Mouse (Mus musculus) kidney, adult 2 months (tissue): ENCODE results near the gene Cd28.

ENCODE experiments used
- CTCF ChIP-seq: fragments of 200-500 bp; conservative IDR thresholded peaks from 2 replicates; pipeline ENCODE4 v1.5.1; 2011; ENCODE audit warnings: low read depth, mild to moderate bottlenecking, control low read depth, low read length, moderate library complexity, mixed read lengths; ENCODE audit not compliant: insufficient read depth, insufficient read length
- POLR2A ChIP-seq: fragments of 200-500 bp; IDR thresholded peaks from one replicate; pipeline ENCODE4 v1.6.1; 2011; ENCODE audit warnings: low read depth, low read length, control low read depth

DNA sequence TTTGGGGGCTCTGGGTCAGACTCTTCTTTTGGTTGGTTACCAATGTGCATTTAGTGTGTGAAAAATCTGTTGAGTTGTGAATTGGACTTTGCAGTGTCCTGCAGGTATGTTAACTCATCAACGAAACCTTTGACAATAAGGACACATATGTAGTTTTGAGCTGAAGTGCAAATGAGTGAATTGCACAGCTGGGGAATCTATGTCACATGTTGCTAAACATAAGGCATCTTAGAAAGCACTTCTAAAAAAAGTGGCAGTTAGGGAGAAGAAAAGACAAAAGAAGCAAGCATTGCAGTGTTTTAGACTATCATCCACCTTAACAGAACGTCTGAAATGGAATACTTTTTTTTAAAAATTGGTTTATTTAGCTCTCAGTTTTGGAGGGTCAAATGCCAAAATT lies 104.4 kb downstream of the Cd28 start:
- TF ChIP-seq CTCF (no peak), POLR2A (no peak)
